Mouse (Mus musculus) spleen, postnatal 14 days (tissue): ENCODE measurements at regions not wholly inside any gene's neighbourhood (a gene's known extent, or its start where the extent isn't known, plus 50 kb on each side); places are given as distances from the start of the nearest gene placed in this dataset.

Source experiments
- DNase-seq, 2 experiments: peaks; one replicate each; pipeline ENCODE4 v3.0.0; 2021 to 2022; ENCODE audit warnings: low spot score in 2 of 2

DNA sequence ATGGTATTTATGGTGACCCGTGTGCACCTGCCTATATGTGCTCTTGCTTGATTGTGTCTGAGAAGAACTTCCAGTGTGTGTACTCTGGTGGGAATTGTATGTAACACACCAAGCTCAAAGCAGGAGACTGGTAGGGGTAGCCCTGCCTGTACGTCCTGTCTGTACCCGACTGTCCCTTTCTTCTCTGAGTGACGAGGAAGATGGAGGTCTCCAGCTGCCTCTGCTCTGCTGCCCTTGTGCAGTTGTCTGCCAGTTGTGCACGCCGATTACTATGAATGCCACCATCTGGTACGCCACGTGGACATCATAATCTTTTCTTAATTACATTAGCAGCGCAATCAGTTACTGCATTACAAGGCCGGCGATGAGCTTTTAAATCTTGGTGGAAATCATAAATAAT lies 53.6 kb upstream of the Mvb12b start:
- DNase-seq: no peak

- no peak for DNase-seq
These were observed 52.1 kb upstream of the Mvb12b start for GRCm38 (mm10) chr2:33939836-33940235.
